Mouse (Mus musculus) hindbrain, embryonic 14.5 days (tissue): ENCODE measurements at regions not wholly inside any gene's neighbourhood (a gene's known extent, or its start where the extent isn't known, plus 50 kb on each side); places are given as distances from the start of the nearest gene placed in this dataset.

Source experiments
- ATAC-seq: fragments of 200-750 bp; cut with Nextera tagmentation; 2 replicates; pipeline ENCODE4 v1.8.0; 2017; ENCODE audit warnings: moderate number of reproducible peaks, mild to moderate bottlenecking, moderate TSS enrichment, moderate library complexity; ENCODE audit not compliant: low FRiP score
- DNase-seq: peaks from one replicate; pipeline ENCODE4 v3.0.0-alpha.2; 2015; ENCODE audit warnings: low spot score
- H3K27ac ChIP-seq: fragments of 300-500 bp; sonication (generic); 2 replicates; pipeline ENCODE4 v1.5.1; 2014; ENCODE audit warnings: mild to moderate bottlenecking, moderate library complexity
- H3K27me3 ChIP-seq: fragments of 300-500 bp; sonication (generic); 2 replicates; pipeline ENCODE4 v1.6.1; 2014; ENCODE audit warnings: mild to moderate bottlenecking, low read length, mixed read lengths; ENCODE audit not compliant: control insufficient read depth, insufficient read depth
- H3K36me3 ChIP-seq: fragments of 300-500 bp; sonication (generic); replicated peaks from 2 replicates; pipeline ENCODE4 v1.6.1; 2014; ENCODE audit not compliant: control insufficient read depth, insufficient read depth
- H3K4me1 ChIP-seq: fragments of 300-500 bp; sonication (generic); replicated peaks from 2 replicates; pipeline ENCODE4 v1.6.1; 2014; ENCODE audit warnings: antibody characterized with exemption, low read length, mixed read lengths; ENCODE audit not compliant: control insufficient read depth, insufficient read depth
- H3K4me2 ChIP-seq: fragments of 300-500 bp; sonication (generic); replicated peaks from 2 replicates; pipeline ENCODE4 v1.6.1; 2014; ENCODE audit warnings: mild to moderate bottlenecking, moderate library complexity
- H3K4me3 ChIP-seq: fragments of 300-500 bp; sonication (generic); replicated peaks from 2 replicates; pipeline ENCODE4 v1.5.1; 2014; ENCODE audit warnings: mild to moderate bottlenecking, low read length
- H3K9ac ChIP-seq: fragments of 300-500 bp; sonication (generic); 2 replicates; pipeline ENCODE4 v1.6.1; 2014
- H3K9me3 ChIP-seq: fragments of 300-500 bp; sonication (generic); 2 replicates; pipeline ENCODE4 v1.6.1; 2016; ENCODE audit warnings: low read length; ENCODE audit not compliant: control insufficient read depth
- WGBS: fragments of 180-500 bp; shearing (Covaris S2); extraction: QIAGEN DNeasy Blood & Tissue Kit; methylation state at CpG from one replicate; pipeline ENCODE4 v1.1.7; 2014; 5-methylcytosine and 5-hydroxymethylcytosine counted together

DNA sequence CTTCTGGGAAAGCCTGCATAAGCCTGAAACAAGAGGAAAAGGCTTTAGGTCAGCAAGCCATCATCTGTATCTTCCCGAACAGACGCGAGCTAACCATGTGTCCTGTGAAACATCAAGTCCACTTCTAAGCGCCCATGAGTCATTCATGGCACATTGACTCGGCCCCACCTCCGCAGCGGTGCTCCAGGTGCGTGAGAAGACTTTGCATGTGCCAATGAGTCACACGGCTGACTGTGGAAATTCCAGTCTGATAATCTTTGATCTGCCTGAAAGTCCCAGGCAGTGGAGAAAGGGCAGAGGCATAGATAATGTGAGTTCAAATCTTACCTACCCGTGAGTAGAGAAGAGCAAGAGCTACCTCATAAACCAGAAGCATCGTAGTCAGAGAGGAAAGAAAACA lies 137.8 kb downstream of the Pfkfb3 start:
- Histone ChIP-seq H3K27ac (no peak overlapping the region), H3K4me2 (no peak overlapping the region), H3K4me1 (no peaks in the 10 kb centered on the region), H3K36me3 (no peaks in the 10 kb centered on the region), H3K4me3 (no peak overlapping the region), H3K27me3 (no peaks in the 10 kb centered on the region), H3K9me3 (no peaks in the 10 kb centered on the region), H3K9ac (no peak overlapping the region)
- WGBS: 94% methylated on average over 11 of the region's 11 CpGs
- DNase-seq (no peak), ATAC-seq (no peak)

DNA sequence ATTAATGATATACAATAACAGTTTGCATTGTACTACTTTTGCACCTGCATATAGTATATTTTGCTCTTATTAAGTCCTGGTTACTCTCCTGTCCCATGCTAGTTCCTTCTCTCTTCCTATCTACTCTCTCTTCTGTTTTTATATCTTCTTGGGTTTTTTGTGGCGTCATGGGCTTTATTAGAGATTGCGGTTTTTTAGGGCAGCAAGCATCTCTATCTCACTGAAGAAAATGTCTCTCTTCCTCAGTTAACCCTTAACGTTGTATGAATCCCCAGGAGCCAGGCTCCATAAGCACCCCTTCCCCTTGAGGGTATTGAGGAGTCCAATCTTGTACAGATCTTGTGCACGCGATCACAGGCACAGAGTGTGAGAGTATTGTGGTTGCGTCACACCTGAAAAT lies 141.4 kb downstream of the Pfkfb3 start:
- Histone ChIP-seq H3K27ac (no peak overlapping the region), H3K9me3 (no peaks in the 10 kb centered on the region), H3K4me3 (no peak overlapping the region), H3K4me2 (no peak overlapping the region), H3K36me3 (no peaks in the 10 kb centered on the region), H3K9ac (no peak overlapping the region), H3K4me1 (no peaks in the 10 kb centered on the region), H3K27me3 (no peaks in the 10 kb centered on the region)
- no peak for ATAC-seq
- DNase-seq: no peak
- 97% methylated on average over 6 of the region's 6 CpGs for WGBS

DNA sequence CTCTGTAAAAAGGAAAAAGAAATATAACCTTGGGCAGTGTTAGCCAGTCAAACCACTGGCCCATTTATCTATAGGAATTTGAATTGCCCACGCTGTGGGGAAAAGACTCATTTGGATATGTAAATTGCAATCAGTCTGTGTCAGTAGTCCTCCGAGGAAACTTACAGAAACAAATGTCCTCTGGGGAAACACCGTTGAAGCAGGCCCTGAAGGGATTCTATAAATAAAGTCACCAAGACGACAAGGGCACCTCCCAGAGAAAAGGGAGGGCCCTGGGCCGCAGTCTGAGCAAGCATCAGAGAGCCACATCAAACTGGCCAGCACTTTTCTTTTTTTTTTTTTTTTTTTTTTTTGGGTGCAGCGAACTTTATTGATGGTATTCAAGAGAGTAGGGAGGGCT lies 145.4 kb downstream of the Pfkfb3 start:
- H3K36me3 ChIP-seq: no peaks in the 10 kb centered on the region
- H3K4me3 ChIP-seq: no peak overlapping the region
- H3K27me3 ChIP-seq: no peaks in the 10 kb centered on the region
- H3K4me2 ChIP-seq: no peak overlapping the region
- no peaks in the 10 kb centered on the region for H3K4me1 ChIP-seq
- no peak for ATAC-seq
- no peak overlapping the region for H3K27ac ChIP-seq
- WGBS: 78% methylated on average over 5 of the region's 6 CpGs
- no peaks in the 10 kb centered on the region for H3K9me3 ChIP-seq
- H3K9ac ChIP-seq: no peak overlapping the region
- no peak for DNase-seq

DNA sequence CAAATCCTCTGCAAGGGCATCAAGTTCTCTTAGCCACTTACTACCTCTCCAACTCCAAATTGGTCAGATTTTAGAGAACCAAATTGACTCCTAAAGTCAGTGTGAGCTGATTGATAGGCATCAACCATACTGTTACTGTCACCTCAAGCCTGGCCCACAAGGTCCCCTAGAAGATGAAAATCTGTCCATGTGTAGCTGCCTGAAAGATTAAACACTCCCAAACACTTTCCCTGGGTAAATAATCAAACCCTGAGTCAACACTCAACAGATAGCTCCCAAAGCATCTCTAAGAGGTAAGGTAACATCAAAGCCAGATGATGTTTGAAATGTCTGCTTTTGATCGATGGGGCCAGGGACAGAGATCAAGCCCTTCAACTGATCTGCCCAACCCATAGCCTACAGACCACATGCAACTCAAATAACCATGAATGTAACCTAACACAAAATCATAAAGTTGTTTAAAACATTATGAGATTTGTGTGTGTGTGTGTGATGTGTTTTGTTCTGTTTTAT lies 147.7 kb downstream of the Pfkfb3 start:
- H3K4me2 ChIP-seq: no peak overlapping the region
- WGBS: 90% methylated on average over 1 of the region's 1 CpGs

DNA sequence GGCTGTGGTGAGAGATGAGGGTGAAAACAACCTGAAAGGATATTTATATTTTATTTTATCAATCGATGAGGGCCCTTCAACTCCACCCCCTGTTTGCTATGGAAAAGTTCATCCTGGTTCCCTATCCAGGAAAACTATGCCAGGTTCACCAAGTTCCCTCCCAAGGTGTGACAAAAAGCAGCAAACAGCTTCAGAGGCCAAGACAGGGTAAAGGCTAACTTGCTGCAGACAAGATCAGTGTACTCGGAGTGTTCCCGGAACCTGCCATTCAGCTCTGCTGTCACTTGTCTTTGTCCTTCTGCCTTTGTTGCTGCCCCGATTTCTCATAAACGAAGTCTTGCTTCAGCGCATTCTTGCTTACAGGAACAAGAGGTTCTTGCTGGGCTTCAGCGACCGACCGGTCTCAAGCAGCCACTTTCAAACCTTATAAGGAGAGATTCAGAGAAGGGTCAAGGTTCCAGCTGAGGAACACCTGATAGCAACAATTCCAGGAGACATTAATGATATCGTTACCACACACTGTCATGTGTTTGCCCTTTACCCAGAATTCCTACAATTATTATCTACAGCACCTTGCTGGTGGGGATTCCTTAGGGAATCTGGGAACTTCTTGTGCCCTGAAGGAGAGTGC lies 151.5 kb downstream of the Pfkfb3 start:
- Histone ChIP-seq H3K9ac (no peak overlapping the region), H3K36me3 (no peaks in the 10 kb centered on the region), H3K4me2 (no peak overlapping the region), H3K27me3 (no peaks in the 10 kb centered on the region), H3K4me3 (no peak overlapping the region), H3K9me3 (no peaks in the 10 kb centered on the region), H3K4me1 (no peaks in the 10 kb centered on the region), H3K27ac (no peak overlapping the region)
- DNase-seq (no peak), ATAC-seq (no peak)
- 41% methylated on average over 10 of the region's 10 CpGs for WGBS

More for the DNA sequence above, 147.7 kb downstream of the Pfkfb3 start:
- H3K9ac ChIP-seq: no peak overlapping the region
- H3K9me3 ChIP-seq: no peaks in the 10 kb centered on the region
- H3K4me3 ChIP-seq: no peak overlapping the region
- H3K36me3 ChIP-seq: no peaks in the 10 kb centered on the region
- DNase-seq (no peak), ATAC-seq (no peak)
- no peak overlapping the region for H3K27ac ChIP-seq
- no peaks in the 10 kb centered on the region for H3K27me3 ChIP-seq
- H3K4me1 ChIP-seq: no peaks in the 10 kb centered on the region

DNA sequence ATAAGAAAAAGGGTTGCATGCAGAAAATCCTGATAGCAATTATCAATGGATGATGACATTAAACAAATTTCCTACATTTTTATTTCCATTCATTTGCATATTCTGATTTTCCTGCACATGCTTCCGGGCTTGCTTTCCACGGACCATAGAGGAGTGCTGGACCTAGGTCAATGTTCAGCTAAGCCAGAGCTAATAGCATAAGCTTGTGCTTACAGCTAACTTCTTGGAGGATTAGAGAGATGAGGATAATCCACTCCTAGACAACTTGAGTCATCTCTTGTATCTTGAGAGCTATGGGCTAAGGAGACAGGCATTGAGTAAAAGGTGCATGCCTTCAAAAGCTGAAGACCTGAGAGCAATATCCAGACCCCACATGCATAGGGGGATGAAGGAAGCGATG lies 154.5 kb downstream of the Pfkfb3 start:
- Histone ChIP-seq H3K36me3 (no peaks in the 10 kb centered on the region), H3K9ac (no peak overlapping the region), H3K27me3 (no peaks in the 10 kb centered on the region), H3K27ac (no peak overlapping the region), H3K4me1 (no peaks in the 10 kb centered on the region), H3K4me3 (no peak overlapping the region), H3K4me2 (no peak overlapping the region), H3K9me3 (no peaks in the 10 kb centered on the region)
- ATAC-seq: no peak
- 89% methylated on average over 3 of the region's 3 CpGs for WGBS
- DNase-seq: no peak

DNA sequence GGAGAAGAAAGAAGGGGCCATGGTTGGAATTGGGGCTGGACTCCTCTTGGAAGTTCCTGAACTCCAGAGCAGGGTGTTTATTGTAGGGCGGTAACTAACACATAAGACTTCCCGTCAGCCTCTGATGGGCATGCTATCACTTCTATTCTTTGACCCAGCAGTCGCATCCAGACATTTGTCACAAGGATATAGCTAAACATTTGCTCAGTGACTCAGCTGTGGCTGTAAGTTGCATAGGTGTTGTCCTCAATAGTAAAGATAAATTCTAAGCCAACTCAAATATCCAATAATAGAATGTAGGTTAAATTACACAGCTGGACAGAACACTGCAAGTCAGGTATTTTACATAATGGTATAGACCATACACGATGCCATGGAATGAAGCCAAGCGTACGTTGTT lies 154.9 kb downstream of the Pfkfb3 start:
- Histone ChIP-seq H3K36me3 (no peaks in the 10 kb centered on the region), H3K4me2 (no peak overlapping the region), H3K9me3 (no peaks in the 10 kb centered on the region), H3K9ac (no peak overlapping the region), H3K27ac (no peak overlapping the region), H3K4me3 (no peak overlapping the region), H3K4me1 (no peaks in the 10 kb centered on the region), H3K27me3 (no peaks in the 10 kb centered on the region)
- no peak for ATAC-seq
- 86% methylated on average over 6 of the region's 6 CpGs for WGBS
- DNase-seq: no peak

DNA sequence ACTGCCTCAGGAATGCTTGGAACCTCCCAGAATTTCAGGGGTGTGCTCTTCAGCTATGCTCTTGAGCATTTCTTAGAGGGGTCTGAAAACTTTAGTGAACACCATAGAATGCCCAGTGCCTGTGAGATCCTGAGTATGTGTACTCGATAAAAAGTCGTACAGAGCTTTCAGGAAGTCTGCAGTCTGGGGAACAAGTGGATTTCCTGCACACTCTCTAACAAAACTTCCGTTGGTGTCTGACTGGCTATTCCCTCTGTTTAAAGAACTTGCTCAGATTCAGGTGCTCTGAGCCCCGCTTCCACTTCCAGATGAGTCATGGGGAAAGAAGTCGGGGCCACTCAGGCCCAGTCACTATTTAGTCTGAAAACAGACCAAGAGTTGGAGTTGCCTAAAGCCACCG lies 155.5 kb downstream of the Pfkfb3 start:
- no peaks in the 10 kb centered on the region for H3K36me3 ChIP-seq
- DNase-seq (no peak), ATAC-seq (no peak)
- H3K4me1 ChIP-seq: no peaks in the 10 kb centered on the region
- H3K4me2 ChIP-seq: no peak overlapping the region
- no peak overlapping the region for H3K4me3 ChIP-seq
- H3K27ac ChIP-seq: no peak overlapping the region
- no peak overlapping the region for H3K9ac ChIP-seq
- WGBS: 86% methylated on average over 6 of the region's 6 CpGs
- no peaks in the 10 kb centered on the region for H3K9me3 ChIP-seq
- no peaks in the 10 kb centered on the region for H3K27me3 ChIP-seq

DNA sequence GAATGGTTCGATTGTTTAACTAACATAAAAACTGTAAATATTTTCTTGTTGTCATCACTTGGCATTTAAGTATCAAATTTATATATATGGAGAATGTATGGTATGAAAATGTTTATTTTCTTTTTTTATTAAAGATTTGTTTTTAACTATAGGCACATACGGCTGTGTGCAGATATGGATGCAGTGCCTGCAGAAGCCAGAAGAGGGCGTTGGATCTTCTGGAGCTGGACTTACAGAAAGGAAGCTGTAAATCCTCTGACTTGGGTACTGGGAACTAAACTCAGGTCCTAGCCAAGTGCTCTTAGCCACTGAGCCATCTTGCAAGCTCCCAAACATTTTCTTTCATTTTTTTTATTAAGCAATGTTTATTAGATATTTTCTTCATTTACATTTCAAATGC lies 157.0 kb downstream of the Pfkfb3 start:
- no peak overlapping the region for H3K4me3 ChIP-seq
- H3K9me3 ChIP-seq: no peaks in the 10 kb centered on the region
- no peaks in the 10 kb centered on the region for H3K36me3 ChIP-seq
- H3K9ac ChIP-seq: no peak overlapping the region
- no peaks in the 10 kb centered on the region for H3K27me3 ChIP-seq
- no peak for DNase-seq
- no peak overlapping the region for H3K27ac ChIP-seq
- no peak overlapping the region for H3K4me2 ChIP-seq
- 95% methylated on average over 3 of the region's 3 CpGs for WGBS
- no peak for ATAC-seq
- no peaks in the 10 kb centered on the region for H3K4me1 ChIP-seq
